Mouse (Mus musculus) forebrain, embryonic 11.5 days (tissue): ENCODE data around the gene Pamr1. TPM values are rescaled to one million over a fixed set of nuclear protein-coding genes. Genes with fewer than 3 reads are reported as not detected.

ENCODE experiments used
- ATAC-seq: fragments of 200-750 bp; cut with Nextera tagmentation; replicated peaks from 2 replicates; pipeline ENCODE4 v1.8.0; 2017; ENCODE audit warnings: moderate TSS enrichment; ENCODE audit not compliant: low FRiP score
- DNase-seq: peaks from one replicate; pipeline ENCODE4 v3.0.0-alpha.2; 2017; ENCODE audit warnings: low spot score
- H3K27ac ChIP-seq: fragments of 300-500 bp; sonication (generic); 2 replicates; pipeline ENCODE4 v1.5.1; 2014; ENCODE audit warnings: low read depth, low read length
- H3K27me3 ChIP-seq: fragments of 300-500 bp; sonication (generic); 2 replicates; pipeline ENCODE4 v1.6.1; 2014; ENCODE audit warnings: mild to moderate bottlenecking, low read length, mixed read lengths; ENCODE audit not compliant: control insufficient read depth, insufficient read depth
- H3K36me3 ChIP-seq: fragments of 300-500 bp; sonication (generic); 2 replicates; pipeline ENCODE4 v1.6.1; 2014; ENCODE audit warnings: mild to moderate bottlenecking, low read length, moderate library complexity, mixed read lengths; ENCODE audit not compliant: control insufficient read depth, insufficient read depth
- H3K4me1 ChIP-seq: fragments of 300-500 bp; sonication (generic); replicated peaks from 2 replicates; pipeline ENCODE4 v1.6.1; 2014; ENCODE audit warnings: low read length, mixed read lengths; ENCODE audit not compliant: control insufficient read depth, insufficient read depth
- H3K4me2 ChIP-seq: fragments of 300-500 bp; sonication (generic); 2 replicates; pipeline ENCODE4 v1.6.1; 2014; ENCODE audit warnings: low read depth, mild to moderate bottlenecking, low read length, moderate library complexity, mixed read lengths; ENCODE audit not compliant: severe bottlenecking
- H3K4me3 ChIP-seq: fragments of 300-500 bp; sonication (generic); 2 replicates; pipeline ENCODE4 v1.5.1; 2014; ENCODE audit warnings: low read depth, low read length
- H3K9ac ChIP-seq: fragments of 300-500 bp; sonication (generic); 2 replicates; pipeline ENCODE4 v1.6.1; 2014; ENCODE audit warnings: low read length
- H3K9me3 ChIP-seq: fragments of 300-500 bp; sonication (generic); 2 replicates; pipeline ENCODE4 v1.6.1; 2016; ENCODE audit warnings: low read length, mixed read lengths; ENCODE audit not compliant: control insufficient read depth
- WGBS: fragments of 180-500 bp; shearing (Covaris S2); extraction: QIAGEN DNeasy Blood & Tissue Kit; methylation state at CpG from one replicate; pipeline ENCODE4 v1.1.7; 2014; 5-methylcytosine and 5-hydroxymethylcytosine counted together
- polyA plus RNA-seq: library from polyadenylated mRNA; unstranded; fragments of >200 nt; fragmentation: Nextera tagmentation; extraction: Ambion mirVana; gene quantifications from 2 replicates; pipeline ENCODE4 v1.2.1, GENCODE M21; 2014

The Pamr1 gene
- polyA plus RNA-seq, 1 experiment from 2014 or later, result 0.76 TPM

DNA sequence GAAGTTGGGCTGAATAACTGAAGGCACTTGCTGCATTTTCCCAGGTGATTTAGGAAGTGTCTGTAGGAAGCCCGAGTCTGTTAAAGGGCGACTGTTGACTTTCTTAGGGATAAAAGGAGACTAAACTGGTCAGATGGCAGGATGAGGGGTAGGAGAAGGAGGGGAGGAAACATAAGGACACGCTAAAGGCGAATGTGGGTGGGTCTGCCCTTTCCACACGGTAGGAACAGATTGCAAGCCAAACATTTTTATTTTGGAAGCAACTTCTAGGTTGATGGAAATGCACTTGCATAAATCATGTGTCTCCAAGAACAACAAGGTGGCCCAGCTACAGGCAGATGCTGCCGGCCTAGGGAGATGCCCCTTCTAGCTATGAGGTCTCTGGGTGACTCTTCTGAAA is 127.6 kb downstream of the Pamr1 start:
- Histone ChIP-seq H3K4me2 (no peak overlapping the region), H3K36me3 (no peaks in the 10 kb centered on the region), H3K27me3 (no peaks in the 10 kb centered on the region), H3K4me1 (no peaks in the 10 kb centered on the region), H3K27ac (no peak overlapping the region), H3K9me3 (no peaks in the 10 kb centered on the region), H3K4me3 (no peak overlapping the region), H3K9ac (no peak overlapping the region)
- no peak for ATAC-seq
- no peak for DNase-seq
- 89% methylated on average over 6 of the region's 6 CpGs for WGBS

DNA sequence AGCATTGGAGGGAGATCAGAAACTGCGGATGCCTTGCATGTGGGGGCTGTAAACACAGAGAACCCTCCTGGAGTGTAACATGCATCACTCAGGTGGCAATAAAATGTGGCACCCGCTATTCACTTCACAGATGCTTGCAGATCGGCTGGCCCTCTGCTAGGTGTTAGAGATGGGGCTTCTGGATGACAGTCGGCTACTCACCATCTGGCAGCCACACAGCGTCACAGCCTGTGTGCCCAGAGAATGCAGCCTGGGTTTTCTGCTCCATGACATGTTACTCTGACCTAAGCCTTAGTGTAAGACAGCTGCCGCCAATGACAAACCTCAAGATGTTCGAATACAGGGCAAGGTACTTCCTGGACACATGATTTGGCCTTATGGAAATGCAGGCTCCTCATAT is 131.5 kb downstream of the Pamr1 start:
- Histone ChIP-seq H3K36me3 (no peaks in the 10 kb centered on the region), H3K27me3 (no peaks in the 10 kb centered on the region), H3K4me3 (no peak overlapping the region), H3K9me3 (no peaks in the 10 kb centered on the region), H3K27ac (no peak overlapping the region), H3K4me1 (0 out of 2 replicates have a peak, but pooled peaks cover 2% of the 10 kb centered on the region), H3K9ac (no peak overlapping the region), H3K4me2 (no peak overlapping the region)
- WGBS, result 83% methylated on average over 7 of the region's 7 CpGs
- no peak for ATAC-seq
- no peak for DNase-seq

DNA sequence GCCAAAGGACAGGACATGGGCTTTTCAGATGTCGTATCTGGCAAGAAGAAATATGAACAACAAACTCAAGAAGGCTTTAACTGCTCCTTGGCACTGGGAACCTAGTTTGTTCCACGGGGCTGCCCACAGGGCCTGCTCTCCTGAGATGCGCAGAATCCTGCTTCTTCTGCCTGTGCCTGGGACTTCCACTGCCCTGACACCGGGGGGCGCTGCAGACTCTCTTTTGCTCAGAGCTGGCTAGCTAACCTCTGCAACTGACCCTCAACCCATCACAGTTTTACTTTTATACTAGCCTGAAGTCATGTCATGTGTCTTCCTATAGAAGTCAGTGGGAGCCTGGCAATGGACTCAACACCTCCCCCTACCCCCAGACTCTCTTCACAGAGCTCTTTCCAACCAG is 132.4 kb downstream of the Pamr1 start:
- Histone ChIP-seq H3K4me3 (no peak overlapping the region), H3K4me2 (no peak overlapping the region), H3K4me1 (0 out of 2 replicates have a peak, but pooled peaks cover 2% of the 10 kb centered on the region), H3K9me3 (no peaks in the 10 kb centered on the region), H3K36me3 (no peaks in the 10 kb centered on the region), H3K27ac (no peak overlapping the region), H3K9ac (no peak overlapping the region), H3K27me3 (no peaks in the 10 kb centered on the region)
- no peak for ATAC-seq
- DNase-seq, result peak; percentile 68
- WGBS, result 43% methylated on average over 5 of the region's 5 CpGs

DNA sequence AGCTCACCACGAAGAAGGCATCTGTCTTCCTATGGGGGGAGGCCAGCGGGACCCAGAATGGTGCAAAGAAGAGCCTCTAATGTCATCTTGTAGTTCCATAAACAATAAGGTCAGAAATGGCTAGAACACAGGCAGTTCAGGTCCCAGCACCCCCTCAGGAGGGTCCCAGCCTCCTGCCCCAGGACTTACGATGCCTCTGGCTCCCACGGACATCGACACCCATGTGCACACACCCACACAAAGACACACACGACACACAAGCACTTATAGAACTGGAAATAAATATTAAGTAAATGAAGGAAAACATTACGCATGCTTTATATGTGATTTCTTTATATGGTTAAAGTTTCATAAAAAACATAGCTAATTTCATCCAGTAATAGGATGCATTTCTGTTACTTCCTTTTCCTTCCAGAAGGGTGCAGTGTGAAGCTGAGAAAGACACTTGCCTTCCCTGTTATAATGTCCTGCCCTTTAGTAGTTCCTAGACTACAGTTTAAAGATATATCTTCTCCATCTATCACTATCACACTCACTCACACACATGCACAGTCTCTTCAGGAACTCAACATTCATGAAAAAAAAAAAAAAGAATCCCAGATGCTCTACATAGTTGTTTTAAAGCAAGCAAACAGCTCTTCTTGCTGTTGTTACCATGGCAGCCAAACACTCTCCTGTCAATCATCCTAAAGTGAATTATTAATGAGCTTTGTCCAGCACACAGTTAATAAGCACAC is 135.7 kb downstream of the Pamr1 start:
- Histone ChIP-seq H3K4me3 (no peak overlapping the region), H3K27ac (no peak overlapping the region), H3K4me2 (no peak overlapping the region), H3K9ac (no peak overlapping the region), H3K36me3 (no peaks in the 10 kb centered on the region), H3K4me1 (0 out of 2 replicates have a peak, but pooled peaks cover 2% of the 10 kb centered on the region), H3K9me3 (no peaks in the 10 kb centered on the region), H3K27me3 (no peaks in the 10 kb centered on the region)
- 90% methylated on average over 7 of the region's 7 CpGs for WGBS
- DNase-seq (no peak), ATAC-seq (peak; percentile 69)

DNA sequence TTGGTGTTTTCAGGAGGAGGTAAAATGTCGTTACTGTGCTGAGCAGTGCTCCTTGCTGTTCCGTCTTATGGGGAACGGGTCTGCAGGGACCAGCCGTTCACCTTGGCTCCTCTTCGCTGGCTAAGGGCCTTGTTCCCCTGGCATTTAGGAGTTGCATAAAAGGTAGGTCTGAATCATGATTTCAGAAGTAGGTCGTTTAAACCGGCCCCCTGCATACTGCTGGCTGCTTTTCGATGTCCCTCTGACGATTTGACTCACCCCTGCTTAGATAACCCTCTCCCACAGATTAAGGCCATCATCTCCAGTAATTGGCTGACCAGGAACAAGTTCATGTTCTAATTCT is 136.3 kb downstream of the Pamr1 start:
- ATAC-seq (peak; percentile 13; the same call in 1 of the 2 replicates), DNase-seq (no peak)
- Histone ChIP-seq H3K36me3 (no peaks in the 10 kb centered on the region), H3K4me1 (0 out of 2 replicates have a peak, but pooled peaks cover 2% of the 10 kb centered on the region), H3K9ac (peak overlapping the region; percentile 16; the same call in 1 of the 2 replicates), H3K4me3 (no peak overlapping the region), H3K9me3 (no peaks in the 10 kb centered on the region), H3K27me3 (no peaks in the 10 kb centered on the region), H3K4me2 (no peak overlapping the region), H3K27ac (no peak overlapping the region)
- WGBS, result 59% methylated on average over 9 of the region's 9 CpGs

Other genes starting within 250 kb of the Pamr1 start
- gene Trim44, start 142.2 kb upstream of the Pamr1 start, polyA plus RNA-seq, result 50.1 and 50.7 TPM in 2 replicates
- gene Fjx1, start 97.5 kb upstream of the Pamr1 start, polyA plus RNA-seq, result 30.7 and 33.2 TPM in 2 replicates
- 7.7 and 8.0 TPM in 2 replicates for gene Slc1a2, start 108.6 kb downstream of the Pamr1 start, polyA plus RNA-seq